In the genomic region with DNA sequence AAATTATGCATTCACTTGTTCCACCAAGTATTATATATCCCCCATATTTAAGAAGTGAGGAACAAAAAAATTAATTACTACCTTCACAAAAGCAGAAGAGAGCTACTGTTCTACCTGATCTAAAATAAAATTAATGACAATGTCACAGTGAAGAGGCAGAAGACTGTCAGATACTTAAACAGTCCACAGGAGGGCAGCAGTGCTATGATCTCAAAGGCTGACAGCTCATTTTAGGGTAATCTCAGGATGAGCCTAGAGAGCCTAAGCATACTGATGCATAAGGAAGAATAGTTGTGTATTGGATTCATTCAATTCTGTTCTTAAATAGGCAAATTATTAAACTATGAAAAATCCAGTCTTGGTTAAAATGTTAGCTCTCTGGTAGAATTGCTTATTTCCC, we compare ENCODE assay signal across 8 mouse cellular contexts. TPM values are rescaled to one million over a fixed set of nuclear protein-coding genes. Genes with fewer than 3 reads are reported as not detected.
DNase-seq lines count a peak whose midpoint lies in the region; ATAC-seq and TF ChIP-seq lines count a peak whose summit lies in the region.

No protein-coding gene starts in this region.

- H3K27me3 ChIP-seq in thymus, adult 2 months (ENCODE audit: control insufficient read depth, insufficient read depth, low read length) = no peaks in the 10 kb centered on the region
- no peaks in the 10 kb centered on the region for H3K27me3 ChIP-seq in intestine, embryonic 16.5 days (replicated peaks; ENCODE audit: control insufficient read depth, insufficient read depth, low read length)

- no peak for TF ChIP-seq POLR2A in thymus, adult 2 months (IDR thresholded peaks at IDR 0.05; ENCODE audit: control insufficient read depth, extremely low read depth, insufficient read depth, low read length, poor library complexity)

- no peak overlapping the region for H3K4me2 ChIP-seq in intestine, embryonic 16.5 days (ENCODE audit: low read depth, low read length)

- no peak overlapping the region for H3K4me3 ChIP-seq in thymus, adult 2 months (ENCODE audit: control insufficient read depth, insufficient read depth, low read length)
- no peak overlapping the region for H3K4me3 ChIP-seq in intestine, embryonic 16.5 days (ENCODE audit: low read length)

- H3K27ac ChIP-seq in thymus, adult 2 months (ENCODE audit: control insufficient read depth, insufficient read depth, low read length) = no peak overlapping the region
- no peak overlapping the region for H3K27ac ChIP-seq in intestine, embryonic 16.5 days (ENCODE audit: low read length)

- H3K9me3 ChIP-seq in intestine, embryonic 16.5 days (ENCODE audit: control insufficient read depth, low read length) = no peaks in the 10 kb centered on the region

- H3K4me1 ChIP-seq in thymus, adult 2 months (replicated peaks; ENCODE audit: control insufficient read depth, insufficient read depth, low read length) = no peaks in the 10 kb centered on the region
- no peaks in the 10 kb centered on the region for H3K4me1 ChIP-seq in intestine, embryonic 16.5 days (ENCODE audit: control insufficient read depth, insufficient read depth, low read length)

- DNase-seq in cerebellum, adult 11-12 months = peak; percentile 35
- no peak for DNase-seq in cerebellum, adult 8-10 months
- DNase-seq in thymus, adult 2 months = peak; percentile 22
- no peak for DNase-seq in thymus, postnatal 10 days (ENCODE audit: low spot score in 2 of 2)
- peak; percentile 26 for DNase-seq in embryo, embryonic 9.5 days (ENCODE audit: extremely low spot score)
- DNase-seq in gastrocnemius, postnatal 4 days (ENCODE audit: low spot score in 2 of 2) = no peak

- ATAC-seq in intestine, embryonic 16.5 days = peak; percentile 68
- ATAC-seq in megakaryocyte-erythroid progenitor cell, adult 5-6 weeks (replicated peaks; ENCODE audit: low FRiP score, low TSS enrichment, poor library complexity, severe bottlenecking) = peak; percentile 99

- H3K36me3 ChIP-seq in thymus, adult 2 months (ENCODE audit: control insufficient read depth, insufficient read depth, low read length) = no peaks in the 10 kb centered on the region
- no peaks in the 10 kb centered on the region for H3K36me3 ChIP-seq in intestine, embryonic 16.5 days (ENCODE audit: control insufficient read depth, insufficient read depth, low read length)

- no peak overlapping the region for H3K9ac ChIP-seq in intestine, embryonic 16.5 days (ENCODE audit: low read depth, low read length)

- TF ChIP-seq CTCF in thymus, adult 2 months (IDR thresholded peaks at IDR 0.05; ENCODE audit: borderline replicate concordance, control insufficient read depth, extremely low read depth, insufficient read depth, low read length, poor library complexity) = no peak

RNA-seq across cellular contexts. Expression of gene Cd46, which starts 51.6 kb away (rescaled TPM):
- polyA plus RNA-seq in thymus, adult 2 months (2012; rRNA removed) = 1.6 and 2.0 TPM in 2 replicates
- 0.67 and 1.1 TPM in 2 replicates for polyA plus RNA-seq in intestine, embryonic 16.5 days (2015; fragmentation: Nextera tagmentation; extraction: Ambion mirVana)
- total RNA-seq in megakaryocyte-erythroid progenitor cell, adult 5-6 weeks (2014; fragmentation: Nextera tagmentation) = 3.1 and 3.6 TPM in 2 replicates
- total RNA-seq in megakaryocyte-erythroid progenitor cell, adult 5-6 weeks (2017) = 0.56 and 0.88 TPM in 2 replicates
- 1 to 10 TPM; 2.2 to 2.3 TPM for total RNA-seq in gastrocnemius, postnatal 4 days (2021)

Comparison
In these comparisons a context has a peak if more than half of its experiments do, and no peak if none do; other contexts are left out.
1. DNase-seq: peak in cerebellum, adult 11-12 months (single experiment), thymus, adult 2 months (single experiment) and embryo, embryonic 9.5 days (single experiment); none in cerebellum, adult 8-10 months (single experiment), thymus, postnatal 10 days (0 of 2) and gastrocnemius, postnatal 4 days (0 of 2).